Mouse (Mus musculus): ENCODE results near the gene Tmed2.

DNA sequence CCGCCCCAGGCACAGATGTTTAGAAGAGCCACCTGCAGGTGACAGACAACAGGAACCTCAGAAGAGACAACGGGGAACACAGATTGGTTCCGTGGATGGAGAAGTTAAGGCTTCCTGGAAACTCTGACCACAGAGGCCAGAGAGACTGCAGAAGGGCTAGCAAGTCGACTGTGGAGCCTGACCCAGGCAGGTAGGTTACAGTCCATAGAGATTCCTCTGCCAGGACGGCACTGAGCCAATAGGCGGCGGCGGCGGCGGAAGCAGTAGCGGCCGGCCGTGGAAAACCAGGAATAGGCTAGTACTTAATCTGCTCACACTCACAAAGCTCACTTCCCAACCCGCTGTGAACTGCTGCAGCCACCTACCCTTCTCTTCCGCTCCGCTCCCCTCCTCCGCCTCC lies 3.7 kb upstream of the Tmed2 start:
- peak; percentile 22; the same call in 1 of the 2 replicates for TF ChIP-seq CTCF (IDR thresholded peaks at IDR 0.05; ENCODE audit: low read depth)
- TF ChIP-seq EP300 (optimal IDR thresholded peaks at IDR 0.05) = no peak

Measured in stomach, postnatal 0 days (tissue).